Mouse (Mus musculus) forebrain, embryonic 10.5 days (tissue): ENCODE measurements around the gene Cox10. TPM values are rescaled to one million over a fixed set of nuclear protein-coding genes. Genes with fewer than 3 reads are reported as not detected.
"Not testable (repeated sequence)": the region's sequence is repeated elsewhere in the genome, so short reads cannot be mapped to it uniquely, and the experiment has no call there.

Experiments
- DNase-seq: peaks from one replicate; pipeline ENCODE4 v3.0.0-alpha.2; 2017; ENCODE audit warnings: low spot score; ENCODE audit errors: extremely low spot score
- H3K27ac ChIP-seq: fragments of 300-500 bp; sonication (generic); 2 replicates; pipeline ENCODE4 v1.5.1; 2016; ENCODE audit warnings: mild to moderate bottlenecking
- H3K27me3 ChIP-seq: fragments of 300-500 bp; sonication (generic); 2 replicates; pipeline ENCODE4 v1.6.1; 2016; ENCODE audit warnings: mild to moderate bottlenecking; ENCODE audit not compliant: poor library complexity, severe bottlenecking
- H3K36me3 ChIP-seq: fragments of 300-500 bp; sonication (generic); replicated peaks from 2 replicates; pipeline ENCODE4 v1.6.1; 2016; ENCODE audit warnings: mild to moderate bottlenecking, moderate library complexity
- H3K4me1 ChIP-seq: fragments of 300-500 bp; sonication (generic); 2 replicates; pipeline ENCODE4 v1.6.1; 2016
- H3K4me3 ChIP-seq: fragments of 300-500 bp; sonication (generic); 2 replicates; pipeline ENCODE4 v1.5.1; 2016; ENCODE audit warnings: mild to moderate bottlenecking, moderate library complexity
- H3K9me3 ChIP-seq: fragments of 300-500 bp; sonication (generic); 2 replicates; pipeline ENCODE4 v1.6.1; 2016; ENCODE audit warnings: mild to moderate bottlenecking, moderate library complexity
- WGBS: fragments of 180-500 bp; shearing (Covaris S2); methylation state at CpG from one replicate; pipeline ENCODE4 v1.1.7; 2016; 5-methylcytosine and 5-hydroxymethylcytosine counted together
- polyA plus RNA-seq: library from polyadenylated mRNA; unstranded; fragments of >200 nt; fragmentation: Nextera tagmentation; extraction: Ambion mirVana; gene quantifications from 2 replicates; pipeline ENCODE4 v1.2.1, GENCODE M21; 2016

The Cox10 gene
- 28.9 and 29.0 TPM in 2 replicates for polyA plus RNA-seq

DNA sequence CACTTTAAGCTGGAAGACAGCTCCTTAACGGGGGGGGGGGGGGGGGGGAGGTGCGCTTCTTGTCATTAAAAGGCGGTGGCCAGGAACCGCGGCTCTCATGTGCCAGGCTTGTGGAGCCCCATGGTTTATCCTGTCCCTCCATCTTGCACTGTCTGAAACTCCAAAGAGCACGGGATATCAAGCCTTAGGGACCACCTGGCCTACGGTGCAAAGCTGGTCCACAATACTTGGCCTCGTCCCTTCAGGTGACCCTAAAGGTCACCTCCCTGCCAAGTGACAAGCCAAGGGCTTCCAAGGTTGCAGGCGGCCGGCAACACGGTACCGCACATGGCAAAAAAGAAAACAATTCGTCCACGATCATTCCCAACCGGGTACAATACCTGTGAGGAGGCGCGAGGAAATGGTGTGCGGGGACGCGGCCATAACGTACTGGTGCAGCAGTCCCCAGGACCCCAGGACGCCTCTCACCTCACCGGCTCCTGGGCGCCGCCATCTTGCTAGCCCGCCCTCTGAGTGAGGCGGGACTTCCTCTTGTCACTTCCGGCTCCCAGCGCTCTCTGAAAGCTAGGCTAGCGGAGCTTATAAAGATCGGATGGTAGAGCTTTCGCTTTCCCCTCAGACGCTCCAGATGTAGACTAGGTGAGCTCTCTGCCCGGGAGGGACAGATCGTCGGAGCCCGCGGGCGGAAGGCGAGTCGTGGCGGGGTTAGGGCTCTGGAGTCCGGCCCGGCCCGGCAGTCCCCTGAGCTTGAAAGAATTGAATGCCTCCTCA is at the start of gene Cox10:
Cox10 (minus strand) TSS at position 513 of the 771 bp plus-strand sequence.
- Histone ChIP-seq H3K27me3 (no peaks in the 10 kb centered on the region), H3K27ac (peak within 1 kb of the TSS; percentile 92), H3K4me3 (peak within 1 kb of the TSS; percentile 84), H3K4me1 (peaks cover 22% of the 10 kb centered on the region), H3K9me3 (no peaks in the 10 kb centered on the region), H3K36me3 (peaks cover 18% of the 10 kb centered on the region)
- peak; percentile 83 for DNase-seq
- WGBS: under 1% methylated on average over 43 of the region's 45 CpGs

DNA sequence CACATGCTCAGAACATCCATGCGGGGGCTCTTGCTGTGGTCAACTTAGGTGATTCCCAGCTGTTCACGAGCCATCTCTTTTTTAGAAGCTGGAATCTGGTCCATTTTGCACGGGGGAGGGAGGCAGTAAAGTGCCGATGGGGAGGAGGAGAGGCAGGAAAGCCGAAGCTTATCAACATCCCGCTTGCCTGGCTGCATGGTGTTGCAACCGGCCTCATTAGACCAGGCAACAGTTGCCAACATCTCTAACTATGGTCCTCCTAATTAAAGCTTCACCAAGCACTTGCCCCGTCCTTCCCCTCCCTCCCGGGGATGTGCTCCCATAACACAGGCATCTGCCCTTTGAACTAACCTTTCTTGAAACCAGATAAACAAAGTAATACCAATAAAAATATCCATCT is 48.7 kb upstream of the Cox10 start:
- Histone ChIP-seq H3K9me3 (no peaks in the 10 kb centered on the region), H3K36me3 (no peaks in the 10 kb centered on the region), H3K4me3 (no peak overlapping the region), H3K27ac (no peak overlapping the region), H3K27me3 (no peaks in the 10 kb centered on the region), H3K4me1 (no peaks in the 10 kb centered on the region)
- DNase-seq: no peak
- WGBS: 84% methylated on average over 9 of the region's 9 CpGs

GRCm38 (mm10) chr11:64125471-64125870 is 46.2 kb upstream of the Cox10 start:
- H3K27ac ChIP-seq: no peak overlapping the region
- WGBS: 78% methylated on average over 2 of the region's 2 CpGs
- H3K4me3 ChIP-seq: no peak overlapping the region
- no peaks in the 10 kb centered on the region for H3K27me3 ChIP-seq
- H3K4me1 ChIP-seq: no peaks in the 10 kb centered on the region
- no peaks in the 10 kb centered on the region for H3K9me3 ChIP-seq
- no peak for DNase-seq
- no peaks in the 10 kb centered on the region for H3K36me3 ChIP-seq

- not testable (repeated sequence) for H3K36me3 ChIP-seq, DNase-seq, H3K27me3 ChIP-seq, H3K9me3 ChIP-seq, H3K4me1 ChIP-seq, H3K27ac ChIP-seq, H3K4me3 ChIP-seq
- WGBS: 89% methylated on average over 6 of the region's 6 CpGs
These were observed 43.9 kb upstream of the Cox10 start for GRCm38 (mm10) chr11:64123174-64123573.

GRCm38 (mm10) chr11:64116711-64117110 is 37.4 kb upstream of the Cox10 start:
- WGBS: 92% methylated on average over 4 of the region's 4 CpGs
- H3K4me3 ChIP-seq: no peak overlapping the region
- DNase-seq: no peak
- no peaks in the 10 kb centered on the region for H3K4me1 ChIP-seq
- no peak overlapping the region for H3K27ac ChIP-seq
- no peaks in the 10 kb centered on the region for H3K27me3 ChIP-seq
- H3K9me3 ChIP-seq: no peaks in the 10 kb centered on the region
- H3K36me3 ChIP-seq: no peaks in the 10 kb centered on the region

DNA sequence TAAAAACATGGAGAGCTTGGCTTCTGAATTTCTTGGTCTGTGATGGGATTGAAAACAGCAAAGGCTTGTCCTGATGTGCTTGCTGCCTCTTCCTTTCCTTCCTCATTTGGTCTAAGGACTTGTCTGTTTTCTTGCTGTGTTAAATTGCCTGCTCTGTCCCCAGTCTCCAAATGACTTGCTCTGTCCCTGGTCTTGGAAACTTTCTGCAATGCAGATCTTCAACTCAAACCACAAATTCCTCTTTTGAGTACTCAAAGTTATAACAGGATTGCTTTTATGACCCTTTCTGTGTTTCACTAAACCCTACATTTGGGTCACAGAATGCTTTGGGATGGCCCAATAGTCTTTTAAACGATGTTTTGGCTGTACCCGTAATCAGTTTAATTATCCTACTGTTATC is 36.6 kb upstream of the Cox10 start:
- 93% methylated on average over 2 of the region's 2 CpGs for whole genome bisulfite sequencing
- H3K27me3 ChIP-seq: no peaks in the 10 kb centered on the region

DNA sequence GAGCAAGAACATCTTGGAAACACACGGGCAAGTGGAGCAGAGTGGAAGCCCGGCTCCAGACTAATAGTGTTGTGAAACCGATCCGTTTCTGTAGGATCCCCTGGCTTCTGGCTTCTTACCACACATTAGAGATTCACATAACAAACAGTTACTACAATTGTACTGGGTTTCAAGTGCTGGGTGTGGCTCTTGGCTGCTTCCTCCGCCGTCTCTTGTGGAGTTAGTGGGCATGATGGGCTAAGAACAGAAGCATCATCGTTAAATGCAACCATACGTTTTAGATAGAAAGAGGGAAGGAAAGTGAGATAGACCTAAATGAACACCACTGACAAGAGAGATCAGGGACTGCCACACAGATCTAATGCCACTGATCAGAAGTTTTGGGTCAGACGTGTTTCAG is 35.8 kb upstream of the Cox10 start:
- Histone ChIP-seq H3K4me3 (no peak overlapping the region), H3K36me3 (no peaks in the 10 kb centered on the region), H3K9me3 (no peaks in the 10 kb centered on the region), H3K4me1 (no peaks in the 10 kb centered on the region), H3K27ac (no peak overlapping the region), H3K27me3 (no peaks in the 10 kb centered on the region)
- WGBS: 82% methylated on average over 9 of the region's 9 CpGs
- DNase-seq: no peak

More for the DNA sequence above, 36.6 kb upstream of the Cox10 start:
- H3K36me3 ChIP-seq: no peaks in the 10 kb centered on the region
- H3K4me1 ChIP-seq: no peaks in the 10 kb centered on the region
- H3K27ac ChIP-seq: no peak overlapping the region
- H3K9me3 ChIP-seq: no peaks in the 10 kb centered on the region
- DNase-seq: no peak
- H3K4me3 ChIP-seq: no peak overlapping the region

DNA sequence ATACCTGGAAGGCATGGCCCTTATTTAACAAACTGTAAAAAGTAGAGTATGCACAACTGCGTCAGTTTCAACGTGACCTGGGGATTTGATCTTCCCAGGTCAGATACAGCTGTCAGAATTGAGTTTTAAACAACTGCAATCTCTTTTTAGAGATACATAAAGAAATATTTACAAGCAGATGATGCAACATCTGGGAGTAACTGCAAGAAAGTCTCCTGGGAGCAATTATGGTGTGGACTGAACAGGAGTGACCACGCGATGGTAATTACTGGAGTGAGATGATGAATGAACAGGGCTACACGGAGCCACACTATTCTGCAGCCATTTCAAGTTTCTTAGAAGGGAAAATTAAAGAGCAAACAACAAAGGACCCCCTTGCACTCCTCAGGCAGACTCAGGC is 20.8 kb upstream of the Cox10 start:
- H3K4me1 ChIP-seq: no peaks in the 10 kb centered on the region
- no peak overlapping the region for H3K4me3 ChIP-seq
- H3K9me3 ChIP-seq: no peaks in the 10 kb centered on the region
- H3K36me3 ChIP-seq: no peaks in the 10 kb centered on the region
- DNase-seq: no peak
- no peaks in the 10 kb centered on the region for H3K27me3 ChIP-seq
- H3K27ac ChIP-seq: no peak overlapping the region
- WGBS: 90% methylated on average over 5 of the region's 5 CpGs

GRCm38 (mm10) chr11:64093058-64093457 is 13.8 kb upstream of the Cox10 start:
- WGBS: 93% methylated on average over 4 of the region's 4 CpGs
- Histone ChIP-seq H3K27ac (no peak overlapping the region), H3K27me3 (no peaks in the 10 kb centered on the region), H3K36me3 (no peaks in the 10 kb centered on the region), H3K9me3 (no peaks in the 10 kb centered on the region), H3K4me1 (peaks cover 13% of the 10 kb centered on the region), H3K4me3 (no peak overlapping the region)
- no peak for DNase-seq

GRCm38 (mm10) chr11:64091150-64091549 is 11.9 kb upstream of the Cox10 start:
- no peaks in the 10 kb centered on the region for H3K27me3 ChIP-seq
- WGBS: 85% methylated on average over 7 of the region's 7 CpGs
- H3K4me1 ChIP-seq: peaks cover 13% of the 10 kb centered on the region
- no peaks in the 10 kb centered on the region for H3K9me3 ChIP-seq
- H3K4me3 ChIP-seq: no peak overlapping the region
- H3K36me3 ChIP-seq: no peaks in the 10 kb centered on the region
- DNase-seq: no peak
- H3K27ac ChIP-seq: no peak overlapping the region

GRCm38 (mm10) chr11:64089682-64090081 is 10.4 kb upstream of the Cox10 start:
- H3K9me3 ChIP-seq: no peaks in the 10 kb centered on the region
- peaks cover 13% of the 10 kb centered on the region for H3K4me1 ChIP-seq
- WGBS: 35% methylated on average over 2 of the region's 2 CpGs
- DNase-seq: no peak
- H3K27me3 ChIP-seq: no peaks in the 10 kb centered on the region
- no peak overlapping the region for H3K27ac ChIP-seq
- no peak overlapping the region for H3K4me3 ChIP-seq
- no peaks in the 10 kb centered on the region for H3K36me3 ChIP-seq

- Histone ChIP-seq H3K36me3 (peaks cover 18% of the 10 kb centered on the region), H3K4me3 (no peak overlapping the region), H3K27ac (no peak overlapping the region), H3K9me3 (no peaks in the 10 kb centered on the region), H3K4me1 (peaks cover 13% of the 10 kb centered on the region), H3K27me3 (no peaks in the 10 kb centered on the region)
- 86% methylated on average over 5 of the region's 5 CpGs for WGBS
- DNase-seq: no peak
These were observed 6.6 kb upstream of the Cox10 start for GRCm38 (mm10) chr11:64085888-64086287.

- H3K9me3 ChIP-seq: no peaks in the 10 kb centered on the region
- no peak for DNase-seq
- H3K4me3 ChIP-seq: peak overlapping the region; percentile 84
- under 1% methylated on average over 8 of the region's 8 CpGs for WGBS
- peaks cover 18% of the 10 kb centered on the region for H3K36me3 ChIP-seq
- H3K27ac ChIP-seq: peak overlapping the region; percentile 92
- peaks cover 22% of the 10 kb centered on the region for H3K4me1 ChIP-seq
- no peaks in the 10 kb centered on the region for H3K27me3 ChIP-seq
These were observed 436 bp upstream of the Cox10 start for GRCm38 (mm10) chr11:64079727-64080081.
